Mouse (Mus musculus) olfactory bulb, adult 2 months (tissue): ENCODE measurements around the gene Fabp1. TPM values are rescaled to one million over a fixed set of nuclear protein-coding genes. Genes with fewer than 3 reads are reported as not detected.

Experiments used
- H3K27ac ChIP-seq: fragments of 200-500 bp; 2 replicates; pipeline ENCODE4 v1.5.1; 2012; ENCODE audit warnings: low read depth, low read length; ENCODE audit not compliant: insufficient read depth
- H3K4me1 ChIP-seq: fragments of 200-500 bp; 2 replicates; pipeline ENCODE4 v1.6.1; 2012; ENCODE audit warnings: low read length; ENCODE audit not compliant: control insufficient read depth, insufficient read depth
- H3K4me3 ChIP-seq: fragments of 200-500 bp; 2 replicates; pipeline ENCODE4 v1.5.1; 2012; ENCODE audit warnings: mild to moderate bottlenecking, low read depth, low read length, moderate library complexity; ENCODE audit not compliant: insufficient read depth
- CTCF ChIP-seq: fragments of 200-500 bp; IDR thresholded peaks from 2 replicates; pipeline ENCODE4 v1.5.1; 2012; ENCODE audit warnings: low read depth, mild to moderate bottlenecking, low read length, moderate library complexity; ENCODE audit not compliant: insufficient read depth
- POLR2A ChIP-seq: fragments of 200-500 bp; IDR thresholded peaks from 2 replicates; pipeline ENCODE4 v1.6.1; 2012; ENCODE audit warnings: mild to moderate bottlenecking, low read depth, low read length, moderate library complexity; ENCODE audit not compliant: insufficient read depth
- WGBS: fragments of 180-500 bp; shearing (Covaris S2); methylation state at CpG from one replicate; pipeline ENCODE4 v1.1.7; 2018; 5-methylcytosine and 5-hydroxymethylcytosine counted together
- polyA plus RNA-seq: library from polyadenylated mRNA; stranded (reverse); fragments of >200 nt; gene quantifications from 2 replicates; pipeline ENCODE4 v1.2.4, GENCODE M21; 2012; ENCODE audit warnings: low replicate concordance; ENCODE audit not compliant: missing spikeins, insufficient read depth, insufficient read length

The Fabp1 gene
- polyA plus RNA-seq, 1 experiment: not detected

GRCm38 (mm10) chr6:71172812-71173580, 26.6 kb upstream of the Fabp1 start:
- Histone ChIP-seq H3K4me1 (no peaks in the 10 kb centered on the region), H3K4me3 (no peak overlapping the region), H3K27ac (no peak overlapping the region)
- TF ChIP-seq CTCF: no peak
- no peak for TF ChIP-seq POLR2A
- 90% methylated on average over 10 of the region's 10 CpGs for WGBS

- no peak for TF ChIP-seq CTCF
- Histone ChIP-seq H3K27ac (no peak overlapping the region), H3K4me1 (no peaks in the 10 kb centered on the region), H3K4me3 (no peak overlapping the region)
- WGBS: 91% methylated on average over 1 of the region's 1 CpGs
Observed at GRCm38 (mm10) chr6:71180596-71180995, 19.0 kb upstream of the Fabp1 start.

GRCm38 (mm10) chr6:71184941-71185604, 14.6 kb upstream of the Fabp1 start:
- H3K4me1 ChIP-seq: no peaks in the 10 kb centered on the region
- H3K4me3 ChIP-seq: no peak overlapping the region
- TF ChIP-seq POLR2A: no peak
- no peak for TF ChIP-seq CTCF
- WGBS: 87% methylated on average over 7 of the region's 7 CpGs
- H3K27ac ChIP-seq: no peak overlapping the region

- Histone ChIP-seq H3K4me1 (no peaks in the 10 kb centered on the region), H3K4me3 (no peak overlapping the region), H3K27ac (no peak overlapping the region)
- TF ChIP-seq POLR2A: no peak
- no peak for TF ChIP-seq CTCF
- WGBS: 65% methylated on average over 1 of the region's 1 CpGs
Observed at GRCm38 (mm10) chr6:71189578-71189977, 10.0 kb upstream of the Fabp1 start.

GRCm38 (mm10) chr6:71190501-71190900, 9.1 kb upstream of the Fabp1 start:
- H3K4me3 ChIP-seq: no peak overlapping the region
- H3K4me1 ChIP-seq: no peaks in the 10 kb centered on the region
- no peak for TF ChIP-seq CTCF
- no peak for TF ChIP-seq POLR2A
- no peak overlapping the region for H3K27ac ChIP-seq
- WGBS: 99% methylated on average over 2 of the region's 2 CpGs

- Histone ChIP-seq H3K27ac (no peak overlapping the region), H3K4me1 (no peaks in the 10 kb centered on the region), H3K4me3 (no peak overlapping the region)
- 76% methylated on average over 6 of the region's 6 CpGs for WGBS
- TF ChIP-seq POLR2A (no peak), CTCF (no peak)
Observed at GRCm38 (mm10) chr6:71193151-71193740, 6.4 kb upstream of the Fabp1 start.

- TF ChIP-seq POLR2A (no peak), CTCF (no peak)
Observed at GRCm38 (mm10) chr6:71196107-71196506, 3.5 kb upstream of the Fabp1 start.

GRCm38 (mm10) chr6:71197636-71198535, 1.7 kb upstream of the Fabp1 start:
- TF ChIP-seq POLR2A (no peak), CTCF (no peak)
- H3K4me1 ChIP-seq: no peaks in the 10 kb centered on the region
- 90% methylated on average over 13 of the region's 13 CpGs for whole genome bisulfite sequencing
- H3K4me3 ChIP-seq: no peak overlapping the region
- H3K27ac ChIP-seq: no peak overlapping the region

More at GRCm38 (mm10) chr6:71196107-71196506, 3.5 kb upstream of the Fabp1 start:
- no peaks in the 10 kb centered on the region for H3K4me1 ChIP-seq
- no peak overlapping the region for H3K27ac ChIP-seq
- no peak overlapping the region for H3K4me3 ChIP-seq
